Mouse (Mus musculus) ES-E14 (cell line): Measurements from ENCODE around the gene Zbtb7a. TPM values are rescaled to one million over a fixed set of nuclear protein-coding genes. Genes with fewer than 3 reads are reported as not detected.
A peak's percentile ranks its signal among the peaks of the same experiment; 100 is the strongest.

Source experiments
- DNase-seq: peaks from one replicate; pipeline ENCODE4 v3.0.0-alpha.2; 2013; ENCODE audit warnings: low read depth, low spot score
- H3K27ac ChIP-seq: 2 replicates; pipeline ENCODE4 v1.5.1; 2012; ENCODE audit warnings: low read depth, mild to moderate bottlenecking, low read length, moderate library complexity, mixed read lengths; ENCODE audit not compliant: poor library complexity, insufficient read depth, severe bottlenecking
- H3K36me3 ChIP-seq: 2 replicates; pipeline ENCODE4 v1.6.1; 2012; ENCODE audit warnings: mild to moderate bottlenecking, low read length, moderate library complexity, mixed read lengths; ENCODE audit not compliant: control insufficient read depth, poor library complexity, insufficient read depth, severe bottlenecking
- H3K4me1 ChIP-seq, 2 experiments: fragments of 150-350 bp in 1 of 2; sonication (generic) in 1 of 2; 2 replicates each; pipeline ENCODE4 v1.6.1; 2012; ENCODE audit warnings: low read length in 2 of 2, mild to moderate bottlenecking in 1 of 2, mixed read lengths in 1 of 2; ENCODE audit not compliant: control insufficient read depth in 2 of 2, insufficient read depth in 2 of 2, poor library complexity in 1 of 2
- H3K4me3 ChIP-seq, 2 experiments: fragments of 150-350 bp in 1 of 2; sonication (generic) in 1 of 2; 2 replicates each; pipeline ENCODE4 v1.5.1; 2012; ENCODE audit warnings: low read length in 2 of 2, low read depth in 1 of 2, mild to moderate bottlenecking in 1 of 2, mixed read lengths in 1 of 2; ENCODE audit not compliant: insufficient read depth in 1 of 2, poor library complexity in 1 of 2, severe bottlenecking in 1 of 2
- H3K9ac ChIP-seq: 2 replicates; pipeline ENCODE4 v1.6.1; 2012; ENCODE audit warnings: low read depth, mild to moderate bottlenecking, low read length, mixed read lengths; ENCODE audit not compliant: poor library complexity, insufficient read depth, severe bottlenecking
- H3K9me3 ChIP-seq: fragments of 150-350 bp; sonication (generic); 2 replicates; pipeline ENCODE4 v1.6.1; 2012; ENCODE audit warnings: low read depth, mild to moderate bottlenecking, low read length; ENCODE audit not compliant: control insufficient read depth, insufficient read depth
- CHD2 ChIP-seq: IDR thresholded peaks from 2 replicates; pipeline ENCODE4 v1.6.1; 2014; ENCODE audit warnings: mild to moderate bottlenecking, low read depth, low read length, inconsistent platforms
- HCFC1 ChIP-seq: IDR thresholded peaks from 2 replicates; pipeline ENCODE4 v1.6.1; 2012; ENCODE audit warnings: low read length, inconsistent platforms, borderline replicate concordance; ENCODE audit not compliant: insufficient read depth
- MAFK ChIP-seq: IDR thresholded peaks from 2 replicates; pipeline ENCODE4 v1.6.1; 2014; ENCODE audit warnings: mild to moderate bottlenecking, low read depth, low read length, inconsistent platforms; ENCODE audit not compliant: insufficient read depth
- ZC3H11A ChIP-seq: IDR thresholded peaks from 2 replicates; pipeline ENCODE4 v1.6.1; 2012; ENCODE audit warnings: low read depth, mild to moderate bottlenecking, inconsistent platforms, low read length, borderline replicate concordance
- ZNF384 ChIP-seq: IDR thresholded peaks from 2 replicates; pipeline ENCODE4 v1.6.1; 2012; ENCODE audit warnings: low read depth, low read length, inconsistent platforms
- in situ Hi-C, 2 experiments: fragments of 600-800 bp; cut with MboI; formaldehyde crosslinking; loops; one replicate each; pipeline ENCODE4 v1.15.1; 2025; ENCODE audit warnings: low sequenced_read_pairs in 2 of 2, inconsistent platforms in 1 of 2; ENCODE audit not compliant: unreplicated experiment in 2 of 2
- total RNA-seq: library from RNA; depleted of rRNA; stranded (reverse); fragments of 300-350 nt; gene quantifications from 2 replicates; pipeline ENCODE4 v1.2.3, GENCODE M21; 2012

The Zbtb7a gene
- total RNA-seq, 1 experiment = 15.7 TPM

- peaks cover 0 to 6% of the 10 kb centered on the region in 2 experiments; a peak in 1 of 4 replicates for H3K4me1 ChIP-seq
- no peak overlapping the region for H3K9ac ChIP-seq
- no peak overlapping the region for H3K27ac ChIP-seq
- TF ChIP-seq HCFC1 = no peak
- no peak for TF ChIP-seq ZC3H11A
- TF ChIP-seq CHD2 = no peak
- TF ChIP-seq MAFK = no peak
- TF ChIP-seq ZNF384 = no peak
- H3K4me3 ChIP-seq = no peak overlapping the region
- no peaks in the 10 kb centered on the region for H3K9me3 ChIP-seq
- no peak for DNase-seq
- H3K36me3 ChIP-seq = no peaks in the 10 kb centered on the region
- in situ Hi-C loops = no loop called here
These were observed 62.3 kb downstream of the Zbtb7a start for GRCm38 (mm10) chr10:81197305-81197704.

- no peak for TF ChIP-seq ZNF384
- peak; percentile 74; the same call in 1 of the 2 replicates for TF ChIP-seq ZC3H11A
- Histone ChIP-seq H3K9ac (no peak overlapping the region), H3K27ac (no peak overlapping the region), H3K4me3 (no peak overlapping the region), H3K4me1 (peaks cover 0 to 6% of the 10 kb centered on the region in 2 experiments; a peak in 1 of 4 replicates), H3K9me3 (no peaks in the 10 kb centered on the region), H3K36me3 (no peaks in the 10 kb centered on the region)
- no peak for DNase-seq
- in situ Hi-C loops = no loop called here
These were observed 63.2 kb downstream of the Zbtb7a start for GRCm38 (mm10) chr10:81198230-81198629.

- H3K9me3 ChIP-seq = no peaks in the 10 kb centered on the region
- H3K4me3 ChIP-seq = no peak overlapping the region
- TF ChIP-seq ZNF384 = no peak
- TF ChIP-seq CHD2 = no peak
- TF ChIP-seq HCFC1 = no peak
- no peak for TF ChIP-seq ZC3H11A
- TF ChIP-seq MAFK = no peak
- no peak overlapping the region for H3K27ac ChIP-seq
- no peak overlapping the region for H3K9ac ChIP-seq
- in situ Hi-C loops = no loop called here
- no peak for DNase-seq
- H3K4me1 ChIP-seq = peaks cover 0 to 5% of the 10 kb centered on the region in 2 experiments; a peak in 1 of 4 replicates
- H3K36me3 ChIP-seq = no peaks in the 10 kb centered on the region
These were observed 64.0 kb downstream of the Zbtb7a start for GRCm38 (mm10) chr10:81198990-81199389.

GRCm38 (mm10) chr10:81200141-81200540 lies 65.1 kb downstream of the Zbtb7a start:
- Histone ChIP-seq H3K4me1 (no peaks in the 10 kb centered on the region), H3K4me3 (no peak overlapping the region), H3K27ac (no peak overlapping the region; the same call in 1 of the 2 replicates), H3K9ac (no peak overlapping the region), H3K36me3 (no peaks in the 10 kb centered on the region), H3K9me3 (no peaks in the 10 kb centered on the region)
- TF ChIP-seq MAFK (no peak), ZC3H11A (no peak), CHD2 (no peak), ZNF384 (no peak), HCFC1 (no peak)
- no peak for DNase-seq
- in situ Hi-C loops = no loop called here

- TF ChIP-seq ZNF384 (no peak), ZC3H11A (no peak), CHD2 (no peak), HCFC1 (no peak), MAFK (no peak)
- no peaks in the 10 kb centered on the region for H3K9me3 ChIP-seq
- H3K27ac ChIP-seq = no peak overlapping the region
- no peak for DNase-seq
- H3K36me3 ChIP-seq = no peaks in the 10 kb centered on the region
- in situ Hi-C loops = no loop called here
- H3K4me3 ChIP-seq = no peak overlapping the region
- H3K4me1 ChIP-seq = no peaks in the 10 kb centered on the region
- H3K9ac ChIP-seq = no peak overlapping the region
These were observed 65.7 kb downstream of the Zbtb7a start for GRCm38 (mm10) chr10:81200605-81201287.
